Mouse (Mus musculus): ENCODE results near the gene Mecom. TPM values are rescaled to one million over a fixed set of nuclear protein-coding genes. Genes with fewer than 3 reads are reported as not detected.
A peak's percentile ranks its signal among the peaks of the same experiment; 100 is the strongest.
"Not testable (repeated sequence)": the region's sequence is repeated elsewhere in the genome, so short reads cannot be mapped to it uniquely, and the experiment has no call there.

Mecom gene
- 17.6 and 19.5 TPM in 2 replicates for polyA plus RNA-seq (2014; fragmentation: Nextera tagmentation; extraction: Ambion mirVana)

- no peak within 1 kb of the TSS for H3K4me3 ChIP-seq (ENCODE audit: low read depth, low read length)
- H3K27ac ChIP-seq (ENCODE audit: low read depth, low read length) = no peak within 1 kb of the TSS
- H3K4me2 ChIP-seq (ENCODE audit: low read depth, low read length, severe bottlenecking) = no peak within 1 kb of the TSS
- 94% methylated on average over 3 of the region's 3 CpGs for WGBS
- no peaks in the 10 kb centered on the region for H3K27me3 ChIP-seq (ENCODE audit: control insufficient read depth, insufficient read depth, low read length)
- no peaks in the 10 kb centered on the region for H3K4me1 ChIP-seq (replicated peaks; ENCODE audit: control insufficient read depth, insufficient read depth, low read length)
- ATAC-seq (replicated peaks; ENCODE audit: low FRiP score) = no peak
- no peaks in the 10 kb centered on the region for H3K9me3 ChIP-seq (ENCODE audit: control insufficient read depth, low read length)
- H3K9ac ChIP-seq (ENCODE audit: low read length) = no peak within 1 kb of the TSS
- DNase-seq (ENCODE audit: low spot score) = no peak
- no peaks in the 10 kb centered on the region for H3K36me3 ChIP-seq (ENCODE audit: control insufficient read depth, insufficient read depth, low read length)
Measured at GRCm38 (mm10) chr3:30547908-30548307, at the start of gene Mecom. TSS of gene Mecom (minus strand) at chr3:30548008.

- Histone ChIP-seq H3K9me3 (ENCODE audit: control insufficient read depth, low read length) (no peaks in the 10 kb centered on the region), H3K4me1 (replicated peaks; ENCODE audit: control insufficient read depth, insufficient read depth, low read length) (peaks cover 4% of the 10 kb centered on the region; the same call in 1 of the 2 replicates), H3K36me3 (ENCODE audit: control insufficient read depth, insufficient read depth, low read length) (no peaks in the 10 kb centered on the region), H3K9ac (ENCODE audit: low read length) (no peak overlapping the region), H3K27me3 (ENCODE audit: control insufficient read depth, insufficient read depth, low read length) (no peaks in the 10 kb centered on the region), H3K27ac (ENCODE audit: low read depth, low read length) (no peak overlapping the region), H3K4me2 (ENCODE audit: low read depth, low read length, severe bottlenecking) (no peak overlapping the region), H3K4me3 (ENCODE audit: low read depth, low read length) (no peak overlapping the region)
- DNase-seq (ENCODE audit: low spot score) = no peak
- ATAC-seq (replicated peaks; ENCODE audit: low FRiP score) = no peak
- WGBS = 86% methylated on average over 7 of the region's 7 CpGs
Measured at GRCm38 (mm10) chr3:30597271-30597670, 49.5 kb upstream of the Mecom start.

- Histone ChIP-seq H3K27ac (ENCODE audit: low read depth, low read length) (no peak overlapping the region), H3K4me1 (replicated peaks; ENCODE audit: control insufficient read depth, insufficient read depth, low read length) (peaks cover 4% of the 10 kb centered on the region; the same call in 1 of the 2 replicates), H3K9ac (ENCODE audit: low read length) (peak overlapping the region; percentile 84), H3K27me3 (ENCODE audit: control insufficient read depth, insufficient read depth, low read length) (no peaks in the 10 kb centered on the region), H3K36me3 (ENCODE audit: control insufficient read depth, insufficient read depth, low read length) (no peaks in the 10 kb centered on the region), H3K4me3 (ENCODE audit: low read depth, low read length) (peak overlapping the region; percentile 76), H3K4me2 (ENCODE audit: low read depth, low read length, severe bottlenecking) (peak overlapping the region; percentile 88), H3K9me3 (ENCODE audit: control insufficient read depth, low read length) (no peaks in the 10 kb centered on the region)
- under 1% methylated on average over 62 of the region's 62 CpGs for WGBS
- DNase-seq (ENCODE audit: low spot score) (peak; percentile 77), ATAC-seq (replicated peaks; ENCODE audit: low FRiP score) (peak; percentile 77)
Measured at GRCm38 (mm10) chr3:30595111-30595832, 47.5 kb upstream of the Mecom start.

- WGBS = 75% methylated on average over 4 of the region's 4 CpGs
- Histone ChIP-seq H3K4me3 (ENCODE audit: low read depth, low read length) (no peak overlapping the region), H3K36me3 (ENCODE audit: control insufficient read depth, insufficient read depth, low read length) (no peaks in the 10 kb centered on the region), H3K27ac (ENCODE audit: low read depth, low read length) (no peak overlapping the region), H3K4me1 (replicated peaks; ENCODE audit: control insufficient read depth, insufficient read depth, low read length) (0 out of 2 replicates have a peak, but pooled peaks cover 4% of the 10 kb centered on the region), H3K4me2 (ENCODE audit: low read depth, low read length, severe bottlenecking) (no peak overlapping the region), H3K27me3 (ENCODE audit: control insufficient read depth, insufficient read depth, low read length) (no peaks in the 10 kb centered on the region), H3K9ac (ENCODE audit: low read length) (no peak overlapping the region), H3K9me3 (ENCODE audit: control insufficient read depth, low read length) (no peaks in the 10 kb centered on the region)
- ATAC-seq (replicated peaks; ENCODE audit: low FRiP score) (no peak), DNase-seq (ENCODE audit: low spot score) (no peak)
Measured at GRCm38 (mm10) chr3:30593719-30594485, 46.1 kb upstream of the Mecom start.

GRCm38 (mm10) chr3:30592418-30592853 lies 44.6 kb upstream of the Mecom start:
- Histone ChIP-seq H3K4me1 (replicated peaks; ENCODE audit: control insufficient read depth, insufficient read depth, low read length) (0 out of 2 replicates have a peak, but pooled peaks cover 4% of the 10 kb centered on the region), H3K4me3 (ENCODE audit: low read depth, low read length) (no peak overlapping the region), H3K4me2 (ENCODE audit: low read depth, low read length, severe bottlenecking) (no peak overlapping the region), H3K27ac (ENCODE audit: low read depth, low read length) (no peak overlapping the region), H3K27me3 (ENCODE audit: control insufficient read depth, insufficient read depth, low read length) (no peaks in the 10 kb centered on the region), H3K9me3 (ENCODE audit: control insufficient read depth, low read length) (no peaks in the 10 kb centered on the region), H3K9ac (ENCODE audit: low read length) (no peak overlapping the region), H3K36me3 (ENCODE audit: control insufficient read depth, insufficient read depth, low read length) (no peaks in the 10 kb centered on the region)
- DNase-seq (ENCODE audit: low spot score) (no peak), ATAC-seq (replicated peaks; ENCODE audit: low FRiP score) (peak; percentile 60)
- WGBS = 0% methylated on average over 2 of the region's 2 CpGs

GRCm38 (mm10) chr3:30588865-30589264 lies 41.1 kb upstream of the Mecom start:
- Histone ChIP-seq H3K27ac (ENCODE audit: low read depth, low read length) (no peak overlapping the region), H3K36me3 (ENCODE audit: control insufficient read depth, insufficient read depth, low read length) (no peaks in the 10 kb centered on the region), H3K4me1 (replicated peaks; ENCODE audit: control insufficient read depth, insufficient read depth, low read length) (no peaks in the 10 kb centered on the region), H3K4me2 (ENCODE audit: low read depth, low read length, severe bottlenecking) (no peak overlapping the region), H3K27me3 (ENCODE audit: control insufficient read depth, insufficient read depth, low read length) (no peaks in the 10 kb centered on the region), H3K9me3 (ENCODE audit: control insufficient read depth, low read length) (no peaks in the 10 kb centered on the region), H3K9ac (ENCODE audit: low read length) (no peak overlapping the region), H3K4me3 (ENCODE audit: low read depth, low read length) (no peak overlapping the region)
- no peak for DNase-seq (ENCODE audit: low spot score)
- 86% methylated on average over 6 of the region's 6 CpGs for WGBS
- no peak for ATAC-seq (replicated peaks; ENCODE audit: low FRiP score)

GRCm38 (mm10) chr3:30573549-30573948 lies 25.7 kb upstream of the Mecom start:
- H3K4me2 ChIP-seq (ENCODE audit: low read depth, low read length, severe bottlenecking) = no peak overlapping the region
- H3K9me3 ChIP-seq (ENCODE audit: control insufficient read depth, low read length) = no peaks in the 10 kb centered on the region
- no peaks in the 10 kb centered on the region for H3K4me1 ChIP-seq (replicated peaks; ENCODE audit: control insufficient read depth, insufficient read depth, low read length)
- H3K9ac ChIP-seq (ENCODE audit: low read length) = no peak overlapping the region
- ATAC-seq (replicated peaks; ENCODE audit: low FRiP score) (no peak), DNase-seq (ENCODE audit: low spot score) (no peak)
- no peaks in the 10 kb centered on the region for H3K36me3 ChIP-seq (ENCODE audit: control insufficient read depth, insufficient read depth, low read length)
- no peak overlapping the region for H3K4me3 ChIP-seq (ENCODE audit: low read depth, low read length)
- H3K27ac ChIP-seq (ENCODE audit: low read depth, low read length) = no peak overlapping the region
- 0% methylated on average over 2 of the region's 2 CpGs for WGBS
- H3K27me3 ChIP-seq (ENCODE audit: control insufficient read depth, insufficient read depth, low read length) = no peaks in the 10 kb centered on the region

GRCm38 (mm10) chr3:30566333-30566732 lies 18.5 kb upstream of the Mecom start:
- not testable (repeated sequence) for ATAC-seq (replicated peaks; ENCODE audit: low FRiP score); H3K9me3 ChIP-seq (ENCODE audit: control insufficient read depth, low read length); H3K9ac ChIP-seq (ENCODE audit: low read length); DNase-seq (ENCODE audit: low spot score); H3K4me3 ChIP-seq (ENCODE audit: low read depth, low read length); H3K4me2 ChIP-seq (ENCODE audit: low read depth, low read length, severe bottlenecking); H3K27me3 ChIP-seq (ENCODE audit: control insufficient read depth, insufficient read depth, low read length); H3K27ac ChIP-seq (ENCODE audit: low read depth, low read length); H3K4me1 ChIP-seq (replicated peaks; ENCODE audit: control insufficient read depth, insufficient read depth, low read length); H3K36me3 ChIP-seq (ENCODE audit: control insufficient read depth, insufficient read depth, low read length)
- WGBS = no CpG with 5 or more reads among the region's 2 CpGs
